Mouse (Mus musculus) thymus, adult 2 months (tissue): ENCODE results near the gene Parp8. TPM values are rescaled to one million over a fixed set of nuclear protein-coding genes. Genes with fewer than 3 reads are reported as not detected.

Experiments used
- DNase-seq: peaks from one replicate; pipeline ENCODE4 v3.0.0; 2021
- H3K27ac ChIP-seq: fragments of 200-500 bp; 2 replicates; pipeline ENCODE4 v1.5.1; 2012; ENCODE audit warnings: low read length, control low read depth; ENCODE audit not compliant: control insufficient read depth, insufficient read depth
- H3K27me3 ChIP-seq: fragments of 200-500 bp; 2 replicates; pipeline ENCODE4 v1.6.1; 2012; ENCODE audit warnings: mild to moderate bottlenecking, low read length, moderate library complexity, mixed read lengths; ENCODE audit not compliant: control insufficient read depth, insufficient read depth
- H3K36me3 ChIP-seq: fragments of 200-500 bp; 2 replicates; pipeline ENCODE4 v1.6.1; 2012; ENCODE audit warnings: mild to moderate bottlenecking, low read length, moderate library complexity; ENCODE audit not compliant: control insufficient read depth, insufficient read depth
- H3K4me1 ChIP-seq: fragments of 200-500 bp; replicated peaks from 2 replicates; pipeline ENCODE4 v1.6.1; 2012; ENCODE audit warnings: low read length; ENCODE audit not compliant: control insufficient read depth, insufficient read depth
- H3K4me3 ChIP-seq: fragments of 200-500 bp; 2 replicates; pipeline ENCODE4 v1.5.1; 2012; ENCODE audit warnings: mild to moderate bottlenecking, low read length, control low read depth, moderate library complexity; ENCODE audit not compliant: control insufficient read depth, insufficient read depth
- CTCF ChIP-seq: fragments of 200-500 bp; IDR thresholded peaks from 2 replicates; pipeline ENCODE4 v1.5.1; 2012; ENCODE audit warnings: mild to moderate bottlenecking, control low read depth, low read length, moderate library complexity, borderline replicate concordance; ENCODE audit not compliant: control insufficient read depth, poor library complexity, insufficient read depth; ENCODE audit errors: extremely low read depth
- POLR2A ChIP-seq: fragments of 200-500 bp; IDR thresholded peaks from 2 replicates; pipeline ENCODE4 v1.6.1; 2012; ENCODE audit warnings: mild to moderate bottlenecking, low read length, control low read depth, moderate library complexity; ENCODE audit not compliant: control insufficient read depth, poor library complexity, insufficient read depth; ENCODE audit errors: extremely low read depth
- WGBS: fragments of 180-500 bp; shearing (Covaris S2); methylation state at CpG from one replicate; pipeline ENCODE4 v1.1.7; 2018; 5-methylcytosine and 5-hydroxymethylcytosine counted together
- polyA plus RNA-seq: library from polyadenylated mRNA; depleted of rRNA; stranded (reverse); fragments of >200 nt; gene quantifications from 2 replicates; pipeline ENCODE4 v1.2.3, GENCODE M21; 2012

Gene Parp8
- polyA plus RNA-seq, 1 experiment = 17.4 TPM

- Histone ChIP-seq H3K36me3 (no peaks in the 10 kb centered on the region), H3K4me3 (no peak overlapping the region), H3K4me1 (no peaks in the 10 kb centered on the region), H3K27me3 (no peaks in the 10 kb centered on the region), H3K27ac (no peak overlapping the region)
- no peak for DNase-seq
- TF ChIP-seq POLR2A = no peak
- no peak for TF ChIP-seq CTCF
- 84% methylated on average over 3 of the region's 3 CpGs for WGBS
Observed at GRCm38 (mm10) chr13:116987284-116987683, 38.1 kb downstream of the Parp8 start.

DNA sequence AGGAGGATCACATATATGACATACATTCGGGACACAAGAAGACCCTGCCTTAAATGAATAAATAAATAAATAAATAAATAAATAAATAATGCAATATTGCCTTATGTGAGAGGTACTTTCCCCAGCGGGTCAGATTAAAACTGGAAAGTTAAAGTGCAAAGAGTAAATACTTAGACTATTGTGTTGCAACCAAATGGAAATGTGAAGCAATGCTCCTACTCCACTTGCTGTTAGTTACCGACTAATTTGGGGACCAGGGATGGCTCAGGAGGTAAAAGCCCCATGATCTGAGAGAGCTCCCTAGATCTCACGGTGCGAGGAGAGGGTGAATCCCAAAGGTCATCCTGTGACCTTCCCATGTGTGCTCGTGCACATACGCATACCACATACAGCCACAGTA, 38.7 kb downstream of the Parp8 start:
- H3K36me3 ChIP-seq = no peaks in the 10 kb centered on the region
- H3K4me1 ChIP-seq = no peaks in the 10 kb centered on the region
- no peaks in the 10 kb centered on the region for H3K27me3 ChIP-seq
- H3K4me3 ChIP-seq = no peak overlapping the region
- no peak for DNase-seq
- TF ChIP-seq CTCF (no peak), POLR2A (no peak)
- 97% methylated on average over 7 of the region's 7 CpGs for WGBS
- no peak overlapping the region for H3K27ac ChIP-seq

- Histone ChIP-seq H3K36me3 (no peaks in the 10 kb centered on the region), H3K4me1 (peaks cover 7% of the 10 kb centered on the region), H3K27me3 (no peaks in the 10 kb centered on the region), H3K4me3 (no peak overlapping the region), H3K27ac (no peak overlapping the region)
- WGBS = 92% methylated on average over 7 of the region's 7 CpGs
- no peak for TF ChIP-seq CTCF
- TF ChIP-seq POLR2A = no peak
- no peak for DNase-seq
Observed at GRCm38 (mm10) chr13:116974081-116974860, 51.1 kb downstream of the Parp8 start.

DNA sequence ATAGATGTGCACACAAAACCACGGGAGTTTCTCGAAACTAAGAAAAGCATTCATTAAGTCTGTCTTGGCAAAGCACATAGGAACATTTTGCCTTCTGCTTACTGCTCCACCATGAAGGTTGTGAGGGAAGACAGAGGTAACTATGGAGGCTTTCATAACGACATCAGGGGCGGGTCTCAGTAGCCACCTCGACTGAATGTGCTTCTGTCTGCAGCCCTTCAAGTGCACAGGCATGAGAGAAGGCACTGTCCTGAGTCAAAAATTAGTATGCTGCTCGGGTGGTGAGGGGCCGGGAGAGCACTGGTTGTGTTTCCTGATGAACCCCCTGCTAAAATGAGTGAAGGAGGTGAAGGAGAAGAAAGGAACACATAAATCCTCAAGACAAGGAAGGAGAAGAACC, 51.8 kb downstream of the Parp8 start:
- Histone ChIP-seq H3K4me1 (peaks cover 7% of the 10 kb centered on the region), H3K27ac (no peak overlapping the region), H3K27me3 (no peaks in the 10 kb centered on the region), H3K4me3 (no peak overlapping the region), H3K36me3 (no peaks in the 10 kb centered on the region)
- WGBS = 83% methylated on average over 7 of the region's 7 CpGs
- no peak for DNase-seq
- no peak for TF ChIP-seq CTCF
- no peak for TF ChIP-seq POLR2A

DNA sequence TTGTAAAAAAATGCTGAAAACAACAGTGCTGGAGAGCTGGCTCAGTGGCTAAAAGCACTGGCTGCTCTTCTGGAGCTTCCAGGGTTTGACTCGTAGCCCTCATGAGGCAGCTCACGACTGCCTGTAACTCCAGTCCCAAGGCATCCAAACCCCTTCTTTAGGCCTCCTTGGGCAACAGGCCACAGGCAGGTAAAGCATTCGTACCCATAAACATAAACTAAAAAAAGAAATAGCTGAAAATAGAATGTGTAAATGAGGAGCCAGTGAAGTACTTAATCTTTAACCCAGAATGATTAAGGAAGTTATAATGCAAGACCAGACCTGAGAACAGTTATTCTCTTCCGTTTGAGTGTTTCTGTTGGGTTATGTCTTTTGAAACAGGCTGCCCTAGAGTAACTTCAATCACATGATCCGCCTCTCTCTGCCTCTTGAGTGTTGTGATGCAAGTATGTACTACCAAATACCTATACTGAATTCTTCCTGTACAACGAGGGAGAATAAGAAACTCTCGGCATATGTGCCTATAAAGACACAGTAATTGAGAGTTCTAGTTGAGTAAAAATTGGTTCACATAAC, 53.2 kb downstream of the Parp8 start:
- H3K4me3 ChIP-seq = no peak overlapping the region
- H3K27ac ChIP-seq = no peak overlapping the region
- no peak for DNase-seq
- TF ChIP-seq POLR2A (no peak), CTCF (no peak)
- 40% methylated on average over 7 of the region's 7 CpGs for WGBS
- no peaks in the 10 kb centered on the region for H3K36me3 ChIP-seq
- peaks cover 7% of the 10 kb centered on the region for H3K4me1 ChIP-seq
- H3K27me3 ChIP-seq = no peaks in the 10 kb centered on the region

GRCm38 (mm10) chr13:116970706-116971428, 54.5 kb downstream of the Parp8 start:
- Histone ChIP-seq H3K27ac (no peak overlapping the region), H3K4me1 (peaks cover 9% of the 10 kb centered on the region), H3K27me3 (no peaks in the 10 kb centered on the region), H3K36me3 (no peaks in the 10 kb centered on the region), H3K4me3 (no peak overlapping the region)
- WGBS = 96% methylated on average over 11 of the region's 11 CpGs
- no peak for DNase-seq
- no peak for TF ChIP-seq CTCF
- TF ChIP-seq POLR2A = no peak

- no peak for TF ChIP-seq CTCF
- no peak for TF ChIP-seq POLR2A
- Histone ChIP-seq H3K36me3 (no peaks in the 10 kb centered on the region), H3K4me3 (no peak overlapping the region), H3K27me3 (no peaks in the 10 kb centered on the region), H3K27ac (no peak overlapping the region), H3K4me1 (peaks cover 9% of the 10 kb centered on the region)
- no peak for DNase-seq
- WGBS = 89% methylated on average over 1 of the region's 1 CpGs
Observed at GRCm38 (mm10) chr13:116969650-116970049, 55.7 kb downstream of the Parp8 start.
